Mouse (Mus musculus) cortical plate, adult 2 months (tissue): Measurements from ENCODE around the gene Hoxd8. TPM values are rescaled to one million over a fixed set of nuclear protein-coding genes. Genes with fewer than 3 reads are reported as not detected.

ENCODE experiments used
- H3K27ac ChIP-seq: fragments of 200-500 bp; 2 replicates; pipeline ENCODE4 v1.5.1; 2012; ENCODE audit warnings: low read length, control low read depth, inconsistent platforms; ENCODE audit not compliant: insufficient read depth
- H3K4me1 ChIP-seq: fragments of 200-500 bp; 2 replicates; pipeline ENCODE4 v1.6.1; 2011; ENCODE audit warnings: low read length; ENCODE audit not compliant: control insufficient read depth, insufficient read depth
- H3K4me3 ChIP-seq: fragments of 200-500 bp; 2 replicates; pipeline ENCODE4 v1.5.1; 2011; ENCODE audit warnings: mild to moderate bottlenecking, low read length, control low read depth; ENCODE audit not compliant: insufficient read depth
- CTCF ChIP-seq: fragments of 200-500 bp; IDR thresholded peaks from 2 replicates; pipeline ENCODE4 v1.5.1; 2011; ENCODE audit warnings: mild to moderate bottlenecking, control low read depth, low read length; ENCODE audit not compliant: insufficient read depth; ENCODE audit errors: extremely low read depth
- POLR2A ChIP-seq: fragments of 200-500 bp; IDR thresholded peaks from 2 replicates; pipeline ENCODE4 v1.6.1; 2011; ENCODE audit warnings: mild to moderate bottlenecking, low read length, control low read depth; ENCODE audit not compliant: insufficient read depth; ENCODE audit errors: extremely low read depth
- polyA plus RNA-seq: library from polyadenylated mRNA; depleted of rRNA; stranded (reverse); fragments of >200 nt; gene quantifications from 2 replicates; pipeline ENCODE4 v1.2.3, GENCODE M21; 2012

The Hoxd8 gene
- polyA plus RNA-seq, 1 experiment: not detected

- H3K4me3 ChIP-seq: no peak overlapping the region
- no peak overlapping the region for H3K27ac ChIP-seq
- no peak for TF ChIP-seq CTCF
- no peaks in the 10 kb centered on the region for H3K4me1 ChIP-seq
Measured at GRCm38 (mm10) chr2:74698201-74699052, 6.0 kb upstream of the Hoxd8 start.

GRCm38 (mm10) chr2:74699053-74699430 lies 5.4 kb upstream of the Hoxd8 start:
- H3K4me3 ChIP-seq: no peak overlapping the region
- no peak overlapping the region for H3K27ac ChIP-seq
- H3K4me1 ChIP-seq: no peaks in the 10 kb centered on the region
- TF ChIP-seq CTCF (no peak), POLR2A (no peak)

DNA sequence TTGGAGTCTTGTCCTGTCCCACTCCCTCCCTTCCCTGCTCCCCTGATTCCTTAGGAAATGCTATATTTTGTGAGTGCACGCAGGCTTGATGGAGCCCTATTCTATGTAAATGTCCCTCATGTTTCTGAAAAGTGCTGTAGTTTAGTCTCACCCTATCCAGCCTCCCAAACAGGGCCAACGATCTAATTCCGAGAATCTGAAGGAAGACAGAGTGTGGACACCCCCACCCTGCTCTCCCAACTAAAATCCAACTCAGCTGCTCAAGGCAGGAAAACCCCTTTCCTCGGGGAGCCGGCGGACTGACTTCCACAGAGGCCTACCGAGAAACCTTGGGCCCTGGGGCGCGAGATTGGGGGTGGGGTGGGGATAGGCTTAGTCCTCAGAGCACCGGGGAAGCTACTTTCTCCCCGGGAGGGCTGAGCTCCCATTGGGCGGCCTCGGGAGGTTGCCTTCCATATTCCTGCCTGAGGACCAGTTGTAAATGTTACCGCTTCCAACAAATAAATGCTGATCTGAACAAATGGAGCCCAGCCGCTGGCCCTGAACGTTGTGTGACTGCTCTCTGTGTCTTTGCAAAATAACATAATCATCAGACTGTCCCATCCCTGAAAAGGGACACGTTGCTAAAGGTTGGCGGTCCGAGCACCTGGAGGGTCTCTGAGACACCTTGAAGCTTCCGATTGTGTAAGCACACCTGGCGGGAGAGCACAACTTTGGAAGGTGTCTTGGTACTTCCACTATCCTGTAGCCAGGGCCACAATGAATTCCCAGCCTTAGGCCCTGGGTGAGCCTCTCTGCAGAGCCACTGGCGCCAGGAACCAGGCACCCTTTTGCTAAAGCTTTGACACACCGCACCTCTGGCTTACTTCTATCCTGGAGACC lies 4.5 kb upstream of the Hoxd8 start:
- Histone ChIP-seq H3K27ac (no peak overlapping the region), H3K4me1 (no peaks in the 10 kb centered on the region), H3K4me3 (no peak overlapping the region)
- TF ChIP-seq CTCF (no peak), POLR2A (no peak)

GRCm38 (mm10) chr2:74700546-74701112 lies 3.8 kb upstream of the Hoxd8 start:
- Histone ChIP-seq H3K4me1 (no peaks in the 10 kb centered on the region), H3K27ac (no peak overlapping the region), H3K4me3 (no peak overlapping the region)
- TF ChIP-seq CTCF (no peak), POLR2A (no peak)

DNA sequence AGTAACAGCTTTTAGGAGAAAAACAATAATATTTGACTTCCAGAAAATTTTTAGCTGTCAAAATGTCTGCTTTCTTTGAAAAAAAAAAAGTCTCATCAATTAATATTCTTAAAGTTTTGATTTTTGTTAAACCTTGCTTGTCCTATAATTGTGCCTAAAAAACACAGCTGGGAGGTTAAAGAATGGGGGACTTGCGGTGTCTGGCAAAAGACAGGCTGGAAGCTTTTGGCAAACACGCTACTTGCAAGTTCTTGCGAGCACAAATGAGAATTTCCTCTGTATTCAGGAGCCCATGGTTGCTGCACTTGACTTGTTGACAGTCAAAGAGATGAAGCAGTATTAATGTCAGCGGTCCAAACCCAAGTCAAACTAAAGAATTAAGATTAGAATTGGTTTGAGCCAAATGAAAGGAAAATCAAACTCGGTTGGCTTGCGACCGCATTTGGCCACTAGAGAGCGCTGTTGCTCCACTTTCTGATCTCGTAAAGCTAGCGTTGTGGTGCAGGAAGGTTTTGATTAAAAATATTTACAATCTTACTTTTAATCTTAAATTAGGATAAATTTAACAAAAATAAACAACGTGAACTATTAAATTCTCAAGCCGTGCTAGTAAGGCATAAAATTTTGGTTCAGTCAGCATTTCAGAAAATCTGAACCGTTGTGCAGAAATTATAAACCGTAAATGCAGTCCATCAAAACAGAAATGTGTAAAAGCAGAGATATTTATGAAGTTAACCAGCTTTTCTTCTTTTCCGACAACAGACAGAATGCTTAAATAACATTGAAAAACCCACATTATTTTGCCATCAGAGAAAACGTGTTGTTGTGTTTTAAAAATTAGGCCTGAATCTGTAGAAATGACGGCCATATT lies 2.2 kb upstream of the Hoxd8 start:
- H3K27ac ChIP-seq: no peak overlapping the region
- no peaks in the 10 kb centered on the region for H3K4me1 ChIP-seq
- TF ChIP-seq POLR2A (no peak), CTCF (peak; percentile 84)
- no peak overlapping the region for H3K4me3 ChIP-seq

DNA sequence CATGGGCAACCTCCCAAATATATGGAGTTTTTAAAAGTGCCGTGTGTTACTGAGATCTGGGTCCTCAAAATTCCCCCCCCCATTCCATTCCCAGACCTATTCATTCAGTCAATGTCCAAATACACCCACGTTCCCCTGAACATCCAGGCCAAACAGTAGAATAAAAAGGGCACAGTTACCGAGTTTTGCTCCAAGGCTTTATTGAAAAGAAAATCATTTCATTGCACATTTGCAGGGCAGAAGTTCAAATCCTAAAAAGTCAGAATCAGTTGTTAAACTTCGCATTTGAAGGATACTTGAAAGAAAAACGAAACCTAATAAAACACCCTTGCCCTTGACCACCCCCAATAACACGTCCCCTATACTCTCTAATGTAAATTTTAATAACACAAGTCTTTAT lies 1.6 kb upstream of the Hoxd8 start:
- TF ChIP-seq POLR2A: no peak
- TF ChIP-seq CTCF: no peak
- Histone ChIP-seq H3K27ac (no peak overlapping the region), H3K4me3 (no peak overlapping the region), H3K4me1 (no peaks in the 10 kb centered on the region)

DNA sequence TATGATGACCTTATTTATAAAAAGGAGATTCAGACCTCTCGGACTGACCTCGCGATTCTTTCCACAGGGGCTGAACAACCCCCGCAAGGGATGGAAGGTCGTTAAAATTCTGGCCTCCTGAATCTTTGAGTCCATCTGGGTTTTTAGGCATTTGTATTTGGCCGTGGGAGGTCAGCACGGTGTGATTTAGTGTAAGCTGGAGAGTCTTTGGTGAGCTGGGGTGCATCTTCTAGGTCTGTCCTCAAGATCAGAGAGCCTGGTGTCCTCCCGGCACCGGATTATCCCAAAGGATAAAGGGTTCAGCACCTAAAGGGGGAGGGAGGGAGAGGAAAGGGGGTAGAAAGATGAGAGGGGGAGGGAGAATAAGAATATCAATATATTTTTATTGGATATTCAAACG lies 1.1 kb upstream of the Hoxd8 start:
- TF ChIP-seq CTCF (no peak), POLR2A (no peak)

DNA sequence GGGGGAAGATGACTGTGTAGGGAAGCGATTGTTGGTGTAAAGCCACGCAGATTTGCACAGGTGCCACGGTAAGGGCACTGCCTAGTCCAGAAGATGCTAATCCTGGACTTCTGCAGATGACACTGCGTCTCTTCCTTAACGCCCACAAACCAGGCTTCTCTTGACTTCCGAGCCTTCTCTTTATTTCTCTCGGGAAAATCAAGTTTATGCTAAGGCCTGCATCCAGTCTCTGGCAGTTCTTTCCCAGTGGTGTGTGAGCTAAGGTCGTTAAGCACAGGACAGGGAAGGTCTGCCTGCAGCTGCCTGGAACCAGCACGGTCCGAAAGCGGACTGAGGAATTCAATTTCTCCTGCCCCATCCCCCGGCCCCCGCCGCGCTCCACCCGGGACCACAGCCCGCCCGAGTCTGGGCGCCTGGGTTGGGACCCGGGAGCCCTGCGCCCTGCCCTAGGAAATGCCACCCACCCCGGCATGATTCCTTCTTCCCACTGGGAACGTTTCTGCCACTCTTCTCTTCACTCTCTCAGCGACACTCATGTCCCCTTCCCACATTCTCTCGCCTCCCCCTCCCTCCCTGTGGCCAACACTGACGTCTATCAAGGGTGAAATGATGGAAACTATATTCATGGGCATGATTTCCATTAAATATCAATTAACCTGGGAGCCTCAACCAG lies 559 bp upstream of the Hoxd8 start:
- TF ChIP-seq CTCF (no peak), POLR2A (no peak)
- Histone ChIP-seq H3K27ac (no peak overlapping the region), H3K4me3 (no peak overlapping the region), H3K4me1 (no peaks in the 10 kb centered on the region)

More for the DNA sequence above, 1.1 kb upstream of the Hoxd8 start:
- H3K4me3 ChIP-seq: no peak overlapping the region
- H3K27ac ChIP-seq: no peak overlapping the region
- no peaks in the 10 kb centered on the region for H3K4me1 ChIP-seq
